Mouse (Mus musculus): ENCODE data around the gene Clps.

Clps gene

GRCm38 (mm10) chr17:28518615-28519071, 41.9 kb downstream of the Clps start:
- DNase-seq (ENCODE audit: low read depth, low spot score) = no peak

- no peak for DNase-seq (ENCODE audit: low read depth, low spot score)
Measured at GRCm38 (mm10) chr17:28517956-28518614, 42.5 kb downstream of the Clps start.

GRCm38 (mm10) chr17:28517441-28517955, 43.1 kb downstream of the Clps start, which contains the start of gene Fkbp5:
Gene Fkbp5, minus strand, starts transcription at chr17:28517527.
- no peak for DNase-seq (ENCODE audit: low read depth, low spot score)

- no peak for DNase-seq (ENCODE audit: low read depth, low spot score)
Measured at GRCm38 (mm10) chr17:28516881-28517280, 43.7 kb downstream of the Clps start.

GRCm38 (mm10) chr17:28515431-28516341, 44.9 kb downstream of the Clps start:
- no peak for DNase-seq (ENCODE audit: low read depth, low spot score)

GRCm38 (mm10) chr17:28514555-28514954, 46.0 kb downstream of the Clps start:
- no peak for DNase-seq (ENCODE audit: low read depth, low spot score)

GRCm38 (mm10) chr17:28513844-28514243, 46.7 kb downstream of the Clps start:
- DNase-seq (ENCODE audit: low read depth, low spot score) = no peak

GRCm38 (mm10) chr17:28513337-28513736, 47.2 kb downstream of the Clps start:
- no peak for DNase-seq (ENCODE audit: low read depth, low spot score)

- DNase-seq (ENCODE audit: low read depth, low spot score) = no peak
Measured at GRCm38 (mm10) chr17:28512696-28513095, 47.9 kb downstream of the Clps start.

GRCm38 (mm10) chr17:28511616-28512541, 48.7 kb downstream of the Clps start:
- DNase-seq (ENCODE audit: low read depth, low spot score) = no peak

GRCm38 (mm10) chr17:28510445-28511342, 49.9 kb downstream of the Clps start:
- no peak for DNase-seq (ENCODE audit: low read depth, low spot score)
